Mouse (Mus musculus): Measurements from ENCODE around the gene Plekhb2. TPM values are rescaled to one million over a fixed set of nuclear protein-coding genes. Genes with fewer than 3 reads are reported as not detected.

The Plekhb2 gene
- polyA plus RNA-seq, 2 experiments = 4.0 to 8.0 TPM

DNA sequence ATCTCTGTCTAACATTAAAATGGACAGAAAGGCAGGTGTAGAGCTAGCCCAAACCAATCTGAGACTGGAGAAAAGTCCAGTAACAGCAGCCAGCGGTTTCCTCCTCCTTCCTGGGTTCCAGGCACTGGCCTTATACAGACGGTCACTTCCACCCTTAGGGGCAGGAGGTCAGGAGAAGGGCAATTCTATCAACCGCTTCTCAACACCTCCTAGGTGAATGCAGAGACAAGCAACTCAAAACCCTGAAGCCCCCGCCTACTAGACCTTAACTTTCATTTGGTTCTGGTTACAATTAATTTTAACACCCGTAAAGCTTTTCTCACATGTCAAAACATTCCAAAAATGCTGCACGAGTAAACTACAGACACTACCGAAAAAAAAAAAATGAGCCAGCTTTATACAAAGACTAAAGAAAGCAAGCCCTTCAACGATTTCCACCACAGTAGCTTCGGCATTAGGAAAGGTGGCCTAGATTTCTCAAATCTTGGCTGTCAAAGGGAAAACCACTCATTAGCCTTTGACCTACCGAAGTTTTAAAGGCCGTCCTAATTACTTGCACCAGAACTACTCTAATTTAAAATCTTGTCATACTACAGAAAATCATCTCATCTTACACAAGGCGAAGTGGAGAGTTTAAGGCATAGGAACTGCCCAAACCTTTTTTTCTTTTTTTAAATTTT is 7.9 kb upstream of the Plekhb2 start:
- Histone ChIP-seq H3K27ac (no peak overlapping the region), H3K9me3 (ENCODE audit: control insufficient read depth, low read length) (no peaks in the 10 kb centered on the region), H3K4me1 (replicated peaks; ENCODE audit: control insufficient read depth in 2 of 2, insufficient read depth in 2 of 2, low read length in 1 of 2) (peaks cover 9 to 30% of the 10 kb centered on the region in 2 experiments), H3K36me3 (replicated peaks; ENCODE audit: control insufficient read depth, insufficient read depth, low read depth) (no peaks in the 10 kb centered on the region), H3K4me2 (ENCODE audit: low read depth) (peak overlapping the region; percentile 88), H3K9ac (replicated peaks) (peak overlapping the region; percentile 86), H3K27me3 (ENCODE audit: control insufficient read depth, insufficient read depth, low read length) (no peaks in the 10 kb centered on the region), H3K4me3 (ENCODE audit: insufficient read depth in 1 of 2, low read depth in 2 of 2, low read length in 2 of 2) (peak overlapping the region; percentile 90 to 95)
- ATAC-seq (ENCODE audit: insufficient read depth) = no peak
- DNase-seq (ENCODE audit: low read depth in 3 of 3, low spot score in 3 of 3) = no peak
- 2% methylated on average over 12 of the region's 12 CpGs for WGBS (ENCODE audit: insufficient replicate concordance)
- TF ChIP-seq CTCF (IDR thresholded peaks at IDR 0.05; ENCODE audit: low read depth) (no peak), EP300 (IDR thresholded peaks at IDR 0.05; ENCODE audit: low read depth) (no peak)

GRCm38 (mm10) chr1:34842389-34842861 is 7.4 kb upstream of the Plekhb2 start:
- Histone ChIP-seq H3K4me1 (replicated peaks; ENCODE audit: control insufficient read depth in 2 of 2, insufficient read depth in 2 of 2, low read length in 1 of 2) (peaks cover 9 to 30% of the 10 kb centered on the region in 2 experiments), H3K27ac (peak overlapping the region; percentile 32), H3K4me2 (ENCODE audit: low read depth) (peak overlapping the region; percentile 88), H3K36me3 (replicated peaks; ENCODE audit: control insufficient read depth, insufficient read depth, low read depth) (no peaks in the 10 kb centered on the region), H3K4me3 (ENCODE audit: insufficient read depth in 1 of 2, low read depth in 2 of 2, low read length in 2 of 2) (peak overlapping the region; percentile 90 to 95), H3K27me3 (ENCODE audit: control insufficient read depth, insufficient read depth, low read length) (no peaks in the 10 kb centered on the region), H3K9ac (replicated peaks) (peak overlapping the region; percentile 86), H3K9me3 (ENCODE audit: control insufficient read depth, low read length) (no peaks in the 10 kb centered on the region)
- DNase-seq (ENCODE audit: low read depth in 3 of 3, low spot score in 3 of 3) (peak; percentile 23 to 37 (median 31)), ATAC-seq (ENCODE audit: insufficient read depth) (peak; percentile 89)
- under 1% methylated on average over 50 of the region's 51 CpGs for WGBS (ENCODE audit: insufficient replicate concordance)
- TF ChIP-seq CTCF (IDR thresholded peaks at IDR 0.05; ENCODE audit: low read depth) (no peak), EP300 (IDR thresholded peaks at IDR 0.05; ENCODE audit: low read depth) (no peak)

- Histone ChIP-seq H3K4me1 (replicated peaks; ENCODE audit: control insufficient read depth in 2 of 2, insufficient read depth in 2 of 2, low read length in 1 of 2) (peaks cover 9 to 27% of the 10 kb centered on the region in 2 experiments), H3K4me2 (ENCODE audit: low read depth) (peak within 1 kb of the TSS; percentile 88), H3K27ac (peak within 1 kb of the TSS; percentile 57), H3K36me3 (replicated peaks; ENCODE audit: control insufficient read depth, insufficient read depth, low read depth) (no peaks in the 10 kb centered on the region), H3K4me3 (ENCODE audit: insufficient read depth in 1 of 2, low read depth in 2 of 2, low read length in 2 of 2) (peak within 1 kb of the TSS; percentile 90 to 95), H3K9ac (replicated peaks) (peak within 1 kb of the TSS; percentile 86), H3K9me3 (ENCODE audit: control insufficient read depth, low read length) (no peaks in the 10 kb centered on the region), H3K27me3 (ENCODE audit: control insufficient read depth, insufficient read depth, low read length) (no peaks in the 10 kb centered on the region)
- 1% methylated on average over 55 of the region's 59 CpGs for WGBS (ENCODE audit: insufficient replicate concordance)
- peak; percentile 70 to 77 (median 75) for DNase-seq (ENCODE audit: low read depth in 3 of 3, low spot score in 3 of 3)
- peak; percentile 94 for ATAC-seq (ENCODE audit: insufficient read depth)
- no peak; the same call in 1 of the 2 replicates for TF ChIP-seq CTCF (IDR thresholded peaks at IDR 0.05; ENCODE audit: low read depth)
- 0 out of 2 replicates have a peak, but pooled peaks have one; percentile 9 for TF ChIP-seq EP300 (IDR thresholded peaks at IDR 0.05; ENCODE audit: low read depth)
These were observed 6.7 kb upstream of the Plekhb2 start, which contains the start of gene Fam168b for GRCm38 (mm10) chr1:34842887-34843618. Gene Fam168b, minus strand, starts transcription at chr1:34843065.

- DNase-seq (ENCODE audit: low read depth in 3 of 3, low spot score in 3 of 3) (no peak), ATAC-seq (ENCODE audit: insufficient read depth) (no peak)
- WGBS (ENCODE audit: insufficient replicate concordance) = 65% methylated on average over 3 of the region's 3 CpGs
- TF ChIP-seq EP300 (IDR thresholded peaks at IDR 0.05; ENCODE audit: low read depth) (no peak), CTCF (IDR thresholded peaks at IDR 0.05; ENCODE audit: low read depth) (no peak)
- Histone ChIP-seq H3K27ac (no peak overlapping the region), H3K4me3 (ENCODE audit: insufficient read depth in 1 of 2, low read depth in 2 of 2, low read length in 2 of 2) (no peak overlapping the region), H3K4me2 (ENCODE audit: low read depth) (no peak overlapping the region), H3K36me3 (replicated peaks; ENCODE audit: control insufficient read depth, insufficient read depth, low read depth) (no peaks in the 10 kb centered on the region), H3K9me3 (ENCODE audit: control insufficient read depth, low read length) (no peaks in the 10 kb centered on the region), H3K27me3 (ENCODE audit: control insufficient read depth, insufficient read depth, low read length) (no peaks in the 10 kb centered on the region), H3K4me1 (replicated peaks; ENCODE audit: control insufficient read depth in 2 of 2, insufficient read depth in 2 of 2, low read length in 1 of 2) (peaks cover 0 to 11% of the 10 kb centered on the region in 2 experiments; a peak in 2 of 4 replicates), H3K9ac (replicated peaks) (no peak overlapping the region)
These were observed 2.7 kb upstream of the Plekhb2 start for GRCm38 (mm10) chr1:34847070-34847469.
